Mouse (Mus musculus): Measurements from ENCODE around the gene Nr1i3. TPM values are rescaled to one million over a fixed set of nuclear protein-coding genes. Genes with fewer than 3 reads are reported as not detected.
"Not testable (repeated sequence)": the region's sequence is repeated elsewhere in the genome, so short reads cannot be mapped to it uniquely, and the experiment has no call there.

The Nr1i3 gene
- polyA plus RNA-seq, 1 experiment: not detected

DNA sequence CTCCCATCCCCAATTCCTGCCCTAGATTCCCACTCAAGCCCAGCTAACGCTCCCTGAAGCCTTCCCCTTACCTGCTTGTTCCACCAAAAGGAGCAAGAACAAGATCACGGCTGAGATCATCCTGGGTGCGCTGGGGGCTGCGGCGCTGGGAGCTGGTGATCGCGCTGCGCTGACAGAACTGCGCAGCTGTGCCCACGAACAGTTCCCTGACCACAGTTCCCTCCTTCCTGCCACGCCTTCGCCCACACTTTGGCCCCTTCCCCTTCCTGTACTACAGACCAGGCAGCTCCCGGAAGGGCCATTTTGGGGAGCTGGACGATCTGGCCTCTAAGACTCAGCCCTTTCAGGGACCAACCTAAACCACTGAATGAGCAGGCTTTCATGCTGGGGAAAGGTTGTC lies 20.4 kb downstream of the Nr1i3 start, which contains the start of gene Fcer1g:
Fcer1g (minus strand) TSS at position 240 of the 400 bp plus-strand sequence.
- H3K4me1 ChIP-seq (ENCODE audit: control insufficient read depth, insufficient read depth, insufficient read length): peaks cover 5% of the 10 kb centered on the region; the same call in 1 of the 2 replicates
- WGBS: 13% methylated on average over 14 of the region's 14 CpGs
- DNase-seq (ENCODE audit: low read depth in 1 of 2, low spot score in 2 of 2): no peak
- TF ChIP-seq CTCF (IDR thresholded peaks at IDR 0.05; ENCODE audit: extremely low read depth, insufficient read depth, insufficient read length, insufficient replicate concordance) (no peak), POLR2A (IDR thresholded peaks at IDR 0.05; ENCODE audit: low read depth, low read length) (no peak)
- H3K27me3 ChIP-seq (ENCODE audit: control insufficient read depth, insufficient read depth, low read length): no peaks in the 10 kb centered on the region
- peaks cover 32% of the 10 kb centered on the region for H3K36me3 ChIP-seq (ENCODE audit: control insufficient read depth, insufficient read depth, low read length)
- H3K27ac ChIP-seq (ENCODE audit: insufficient read depth, low read length): peak within 1 kb of the TSS; percentile 59
- H3K4me3 ChIP-seq (ENCODE audit: extremely low read depth, insufficient read depth, insufficient read length): peak within 1 kb of the TSS; percentile 46

DNA sequence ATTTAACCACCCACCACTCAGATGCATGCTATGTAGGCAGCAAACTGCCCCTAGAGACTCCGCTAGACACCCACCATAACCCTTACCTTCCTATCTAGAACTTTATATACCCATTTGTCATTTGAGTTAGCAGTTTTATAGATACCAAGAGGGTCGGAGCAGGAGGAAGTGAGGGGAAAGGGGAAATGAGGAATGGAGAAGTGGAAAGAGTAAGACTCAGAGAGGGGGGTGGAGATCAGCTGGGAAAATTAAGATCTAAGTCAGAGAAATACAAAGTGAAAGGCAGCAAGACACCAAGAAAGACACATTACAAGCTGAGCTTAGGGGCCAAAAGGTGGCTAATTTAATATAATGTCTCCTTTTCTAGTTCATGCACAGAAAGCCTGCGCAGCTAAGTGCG lies 20.8 kb downstream of the Nr1i3 start:
- Histone ChIP-seq H3K4me3 (ENCODE audit: extremely low read depth, insufficient read depth, insufficient read length) (no peak overlapping the region), H3K36me3 (ENCODE audit: control insufficient read depth, insufficient read depth, low read length) (peaks cover 32% of the 10 kb centered on the region), H3K27ac (ENCODE audit: insufficient read depth, low read length) (peak overlapping the region; percentile 59), H3K4me1 (ENCODE audit: control insufficient read depth, insufficient read depth, insufficient read length) (peaks cover 5% of the 10 kb centered on the region; the same call in 1 of the 2 replicates), H3K27me3 (ENCODE audit: control insufficient read depth, insufficient read depth, low read length) (no peaks in the 10 kb centered on the region)
- DNase-seq (ENCODE audit: low read depth in 1 of 2, low spot score in 2 of 2): no peak
- no peak for TF ChIP-seq POLR2A (IDR thresholded peaks at IDR 0.05; ENCODE audit: low read depth, low read length)
- WGBS: 77% methylated on average over 4 of the region's 4 CpGs

DNA sequence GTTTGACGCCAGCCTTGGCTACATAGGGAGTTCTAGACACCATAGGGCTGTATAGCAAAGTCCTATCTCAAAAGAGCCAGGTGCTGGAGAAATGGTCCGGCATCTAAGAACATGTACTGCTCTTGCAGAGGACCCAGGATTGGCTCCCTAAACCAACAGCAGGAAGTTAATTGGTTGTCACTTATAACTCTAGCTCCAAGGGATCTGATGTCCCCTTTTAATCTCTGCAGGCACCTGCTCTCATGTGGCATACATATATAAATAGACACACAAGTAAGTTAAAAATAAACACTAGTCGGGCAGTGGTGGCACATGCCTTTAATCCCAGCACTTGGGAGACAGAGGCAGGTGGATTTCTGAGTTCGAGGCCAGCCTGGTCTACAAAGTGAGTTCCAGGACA lies 22.0 kb downstream of the Nr1i3 start:
- H3K27ac ChIP-seq (ENCODE audit: insufficient read depth, low read length): no peak overlapping the region
- no peak overlapping the region for H3K4me3 ChIP-seq (ENCODE audit: extremely low read depth, insufficient read depth, insufficient read length)
- no peak for TF ChIP-seq CTCF (IDR thresholded peaks at IDR 0.05; ENCODE audit: extremely low read depth, insufficient read depth, insufficient read length, insufficient replicate concordance)
- no peak for TF ChIP-seq POLR2A (IDR thresholded peaks at IDR 0.05; ENCODE audit: low read depth, low read length)
- no peaks in the 10 kb centered on the region for H3K27me3 ChIP-seq (ENCODE audit: control insufficient read depth, insufficient read depth, low read length)
- H3K4me1 ChIP-seq (ENCODE audit: control insufficient read depth, insufficient read depth, insufficient read length): peaks cover 5% of the 10 kb centered on the region; the same call in 1 of the 2 replicates
- WGBS: 66% methylated on average over 4 of the region's 4 CpGs
- DNase-seq (ENCODE audit: low read depth in 1 of 2, low spot score in 2 of 2): no peak
- H3K36me3 ChIP-seq (ENCODE audit: control insufficient read depth, insufficient read depth, low read length): peaks cover 41% of the 10 kb centered on the region

DNA sequence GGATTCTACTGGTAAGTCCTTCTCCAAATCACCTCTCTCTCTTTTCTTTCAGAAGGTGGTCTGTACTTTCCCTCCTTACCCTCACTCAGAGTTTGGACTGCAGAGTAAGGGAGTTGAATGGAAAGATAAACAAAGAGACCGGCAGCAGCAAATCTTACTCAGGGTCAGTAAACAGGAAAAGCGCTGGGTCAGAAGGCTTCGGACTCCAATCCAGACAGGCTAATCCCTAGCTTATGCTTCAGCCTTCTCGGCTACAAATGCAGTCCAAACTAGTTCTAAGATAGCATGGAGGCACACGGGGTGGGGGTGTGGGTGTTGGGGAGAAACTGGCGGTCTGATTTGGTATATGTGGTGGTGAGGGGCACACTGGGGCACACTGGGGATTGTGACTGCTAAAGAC lies 23.7 kb downstream of the Nr1i3 start:
- Histone ChIP-seq H3K36me3 (ENCODE audit: control insufficient read depth, insufficient read depth, low read length) (peaks cover 47% of the 10 kb centered on the region), H3K27me3 (ENCODE audit: control insufficient read depth, insufficient read depth, low read length) (no peaks in the 10 kb centered on the region), H3K4me3 (ENCODE audit: extremely low read depth, insufficient read depth, insufficient read length) (no peak overlapping the region), H3K27ac (ENCODE audit: insufficient read depth, low read length) (no peak overlapping the region), H3K4me1 (ENCODE audit: control insufficient read depth, insufficient read depth, insufficient read length) (no peaks in the 10 kb centered on the region)
- TF ChIP-seq POLR2A (IDR thresholded peaks at IDR 0.05; ENCODE audit: low read depth, low read length) (no peak), CTCF (IDR thresholded peaks at IDR 0.05; ENCODE audit: extremely low read depth, insufficient read depth, insufficient read length, insufficient replicate concordance) (no peak)
- no peak for DNase-seq (ENCODE audit: low read depth in 1 of 2, low spot score in 2 of 2)
- WGBS: 95% methylated on average over 6 of the region's 6 CpGs

DNA sequence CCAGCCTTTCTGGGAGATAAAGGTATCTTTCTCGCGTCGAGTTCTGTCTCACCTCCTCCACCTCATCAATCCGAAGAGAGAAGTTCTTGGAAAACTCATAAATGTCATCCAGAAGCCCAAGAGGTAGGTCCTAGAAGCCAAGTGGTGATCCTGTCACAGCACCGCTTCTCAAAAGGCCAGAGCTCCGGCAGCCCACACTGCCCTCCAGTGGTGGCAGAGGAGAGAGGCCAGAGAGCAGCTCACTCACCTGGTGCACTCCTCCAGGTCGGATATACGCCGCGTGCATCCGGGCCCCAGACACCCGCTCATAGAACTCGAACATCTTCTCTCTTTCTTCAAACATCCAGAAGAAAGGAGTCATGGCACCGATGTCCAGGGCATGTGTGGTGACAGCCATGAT lies 24.7 kb downstream of the Nr1i3 start:
- peak in 1 of 2 experiments; percentile 48 for DNase-seq (ENCODE audit: low read depth in 1 of 2, low spot score in 2 of 2)
- Histone ChIP-seq H3K4me1 (ENCODE audit: control insufficient read depth, insufficient read depth, insufficient read length) (no peaks in the 10 kb centered on the region), H3K4me3 (ENCODE audit: extremely low read depth, insufficient read depth, insufficient read length) (no peak overlapping the region), H3K27me3 (ENCODE audit: control insufficient read depth, insufficient read depth, low read length) (no peaks in the 10 kb centered on the region), H3K27ac (ENCODE audit: insufficient read depth, low read length) (no peak overlapping the region), H3K36me3 (ENCODE audit: control insufficient read depth, insufficient read depth, low read length) (peaks cover 51% of the 10 kb centered on the region)
- WGBS: 73% methylated on average over 14 of the region's 14 CpGs
- TF ChIP-seq POLR2A (IDR thresholded peaks at IDR 0.05; ENCODE audit: low read depth, low read length) (no peak), CTCF (IDR thresholded peaks at IDR 0.05; ENCODE audit: extremely low read depth, insufficient read depth, insufficient read length, insufficient replicate concordance) (peak; percentile 86)

DNA sequence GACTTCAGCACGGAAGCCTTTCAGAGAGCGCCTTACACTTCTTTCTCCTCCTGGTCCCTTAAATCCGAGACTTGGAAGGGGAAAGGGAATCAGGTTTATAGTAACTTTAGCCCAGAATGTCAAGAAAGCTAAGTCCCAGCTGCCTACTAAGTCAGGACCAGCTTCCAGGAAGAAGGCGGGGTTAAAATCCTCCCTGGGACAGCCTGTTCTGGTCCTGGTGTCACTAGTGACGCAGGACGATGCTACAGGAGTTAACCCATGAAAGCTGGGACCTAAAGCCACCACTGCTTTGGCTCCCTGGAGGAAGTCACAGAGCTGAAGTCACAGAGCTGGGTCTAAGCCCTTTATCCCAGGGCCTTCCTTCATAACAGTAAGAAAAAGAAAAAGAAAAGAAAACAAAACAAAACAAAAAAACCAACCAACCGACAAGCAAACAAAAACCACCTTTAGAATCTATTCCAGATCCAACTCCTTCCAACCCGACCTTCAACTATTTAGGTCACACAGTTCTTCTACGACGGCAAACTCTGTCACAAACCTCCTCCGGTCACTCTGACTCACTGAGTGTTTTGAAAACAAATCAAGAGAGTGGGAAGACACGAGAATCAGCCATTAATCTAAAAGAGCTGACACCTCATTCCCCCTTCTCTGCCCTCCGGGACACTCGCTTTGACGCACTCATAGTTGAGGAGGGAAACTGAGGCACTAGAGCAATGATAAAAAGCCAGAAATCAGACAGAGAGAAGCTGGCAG lies 26.4 kb downstream of the Nr1i3 start:
- no peak overlapping the region for H3K27ac ChIP-seq (ENCODE audit: insufficient read depth, low read length)
- DNase-seq (ENCODE audit: low read depth in 1 of 2, low spot score in 2 of 2): no peak

DNA sequence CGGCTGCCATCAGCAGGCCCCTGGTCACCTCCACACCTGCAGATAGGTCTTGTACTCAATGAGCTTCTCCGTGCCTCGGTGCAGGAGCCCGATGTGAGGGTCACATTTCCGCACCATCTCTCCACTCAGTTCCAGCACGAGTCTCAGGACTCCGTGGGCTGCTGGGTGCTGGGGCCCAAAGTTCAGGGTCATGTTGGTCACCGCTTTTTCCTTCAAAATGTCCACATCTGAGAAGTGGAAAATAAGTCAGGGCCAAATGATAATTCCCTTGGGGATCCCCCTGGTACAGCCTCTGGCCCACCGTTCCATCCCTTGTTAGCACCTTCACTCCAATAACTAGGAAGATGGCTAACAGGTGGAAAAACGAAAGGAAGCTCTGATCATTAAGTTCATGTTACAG lies 27.1 kb downstream of the Nr1i3 start:
- WGBS: 95% methylated on average over 10 of the region's 10 CpGs
- Histone ChIP-seq H3K27ac (ENCODE audit: insufficient read depth, low read length) (no peak overlapping the region), H3K36me3 (ENCODE audit: control insufficient read depth, insufficient read depth, low read length) (peaks cover 41% of the 10 kb centered on the region), H3K4me1 (ENCODE audit: control insufficient read depth, insufficient read depth, insufficient read length) (no peaks in the 10 kb centered on the region), H3K4me3 (ENCODE audit: extremely low read depth, insufficient read depth, insufficient read length) (no peak overlapping the region), H3K27me3 (ENCODE audit: control insufficient read depth, insufficient read depth, low read length) (no peaks in the 10 kb centered on the region)
- no peak for DNase-seq (ENCODE audit: low read depth in 1 of 2, low spot score in 2 of 2)
- no peak for TF ChIP-seq POLR2A (IDR thresholded peaks at IDR 0.05; ENCODE audit: low read depth, low read length)
- TF ChIP-seq CTCF (IDR thresholded peaks at IDR 0.05; ENCODE audit: extremely low read depth, insufficient read depth, insufficient read length, insufficient replicate concordance): no peak

More for the DNA sequence above, 26.4 kb downstream of the Nr1i3 start:
- H3K4me1 ChIP-seq (ENCODE audit: control insufficient read depth, insufficient read depth, insufficient read length): no peaks in the 10 kb centered on the region
- H3K27me3 ChIP-seq (ENCODE audit: control insufficient read depth, insufficient read depth, low read length): no peaks in the 10 kb centered on the region
- TF ChIP-seq CTCF (IDR thresholded peaks at IDR 0.05; ENCODE audit: extremely low read depth, insufficient read depth, insufficient read length, insufficient replicate concordance): no peak
- TF ChIP-seq POLR2A (IDR thresholded peaks at IDR 0.05; ENCODE audit: low read depth, low read length): no peak
- H3K4me3 ChIP-seq (ENCODE audit: extremely low read depth, insufficient read depth, insufficient read length): no peak overlapping the region
- WGBS: 87% methylated on average over 15 of the region's 15 CpGs
- H3K36me3 ChIP-seq (ENCODE audit: control insufficient read depth, insufficient read depth, low read length): peaks cover 48% of the 10 kb centered on the region

DNA sequence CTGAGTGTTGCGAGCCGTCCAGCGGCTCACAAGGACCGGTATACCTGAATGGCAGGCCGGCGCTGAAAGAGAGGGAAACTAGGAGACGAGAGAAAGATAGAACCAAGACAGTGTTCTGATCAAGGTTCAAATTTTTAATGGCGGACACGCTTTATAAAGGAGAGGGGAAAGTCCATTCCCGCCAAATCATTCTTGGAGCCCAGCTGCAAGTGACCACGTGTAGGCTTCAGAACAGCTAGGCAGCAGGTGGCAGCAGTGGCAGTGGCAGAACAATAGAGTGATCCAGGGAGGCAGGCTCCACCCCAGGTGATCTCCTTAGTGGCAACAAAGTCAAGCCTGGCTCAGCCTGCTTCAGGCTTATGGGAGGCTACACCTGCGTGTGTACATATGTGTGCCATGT lies 28.2 kb downstream of the Nr1i3 start:
- H3K4me1 ChIP-seq (ENCODE audit: control insufficient read depth, insufficient read depth, insufficient read length); H3K4me3 ChIP-seq (ENCODE audit: extremely low read depth, insufficient read depth, insufficient read length); H3K27ac ChIP-seq (ENCODE audit: insufficient read depth, low read length); H3K27me3 ChIP-seq (ENCODE audit: control insufficient read depth, insufficient read depth, low read length); DNase-seq (ENCODE audit: low read depth in 1 of 2, low spot score in 2 of 2): not testable (repeated sequence)
- peaks cover 35% of the 10 kb centered on the region for H3K36me3 ChIP-seq (ENCODE audit: control insufficient read depth, insufficient read depth, low read length)
- WGBS: 92% methylated on average over 12 of the region's 12 CpGs
